Mouse (Mus musculus) cerebellum, adult 2 months (tissue): ENCODE measurements at regions not wholly inside any gene's neighbourhood (a gene's known extent, or its start where the extent isn't known, plus 50 kb on each side); places are given as distances from the start of the nearest gene placed in this dataset.

ENCODE experiments used
- CTCF ChIP-seq: fragments of 200-500 bp; IDR thresholded peaks from 2 replicates; pipeline ENCODE4 v1.5.1; 2011; ENCODE audit warnings: low read depth, mild to moderate bottlenecking, control low read depth, low read length, moderate library complexity, borderline replicate concordance; ENCODE audit not compliant: insufficient read depth
- POLR2A ChIP-seq: fragments of 200-500 bp; IDR thresholded peaks from 2 replicates; pipeline ENCODE4 v1.6.1; 2011; ENCODE audit warnings: low read length, control low read depth, borderline replicate concordance; ENCODE audit not compliant: insufficient read depth

GRCm38 (mm10) chr4:58714221-58714620, 73.3 kb downstream of the Olfr267 start:
- no peak for TF ChIP-seq POLR2A
- no peak for TF ChIP-seq CTCF
